Mouse (Mus musculus) myocyte (in vitro differentiated cells): Measurements from ENCODE around the gene Rassf2.

Experiments
- CEBPB ChIP-seq: IDR thresholded peaks from 2 replicates; pipeline ENCODE4 v1.6.1; 2011; ENCODE audit warnings: mild to moderate bottlenecking, moderate library complexity; ENCODE audit not compliant: poor library complexity, insufficient read depth, severe bottlenecking
- E2F4 ChIP-seq: IDR thresholded peaks from one replicate; pipeline ENCODE4 v1.6.1; 2011; ENCODE audit warnings: mild to moderate bottlenecking, control low read depth, moderate library complexity; ENCODE audit not compliant: insufficient read depth
- MYOG ChIP-seq, 3 experiments: IDR thresholded peaks; one replicate each; pipeline ENCODE4 v1.6.1; 2011; ENCODE audit warnings: control low read depth in 2 of 3, low read depth in 2 of 3, mild to moderate bottlenecking in 2 of 3; ENCODE audit not compliant: insufficient read length in 2 of 3, control insufficient read depth in 1 of 3, insufficient read depth in 1 of 3
- POLR2A ChIP-seq: IDR thresholded peaks from one replicate; pipeline ENCODE4 v1.6.1; 2011; ENCODE audit warnings: low read depth, mild to moderate bottlenecking, control low read depth, moderate library complexity; ENCODE audit not compliant: insufficient read length
- REST ChIP-seq: IDR thresholded peaks from one replicate; pipeline ENCODE4 v1.6.1; 2011; ENCODE audit warnings: mild to moderate bottlenecking, control low read depth, moderate library complexity; ENCODE audit not compliant: insufficient read depth, insufficient read length
- TCF12 ChIP-seq: IDR thresholded peaks from one replicate; pipeline ENCODE4 v1.6.1; 2011; ENCODE audit warnings: mild to moderate bottlenecking, control low read depth; ENCODE audit not compliant: poor library complexity, insufficient read depth, severe bottlenecking
- USF1 ChIP-seq: IDR thresholded peaks from one replicate; pipeline ENCODE4 v1.6.1; 2011; ENCODE audit warnings: low read depth, mild to moderate bottlenecking, control low read depth, moderate library complexity

DNA sequence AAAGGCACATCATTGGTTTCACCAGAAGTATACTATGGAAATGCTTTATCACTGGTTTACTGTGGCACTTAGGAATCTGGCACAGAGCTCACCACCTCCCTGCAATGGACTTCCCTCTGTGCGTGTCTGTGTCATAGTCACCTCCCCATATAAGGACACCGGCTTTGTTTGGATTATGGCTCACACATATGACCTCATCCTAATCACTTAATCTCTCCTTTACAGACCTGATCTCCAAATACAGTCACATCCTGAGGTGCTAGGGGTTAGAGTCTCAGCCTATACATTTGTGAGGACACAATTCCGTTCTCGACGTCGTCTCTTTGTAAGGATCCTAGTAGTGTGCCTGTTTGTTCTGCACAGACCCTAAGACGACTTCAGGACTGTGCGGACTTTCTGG is 84.8 kb downstream of the Rassf2 start:
- no peak for TF ChIP-seq CEBPB
- TF ChIP-seq E2F4, result no peak
- TF ChIP-seq MYOG (IDR thresholded peaks at IDR 0.05; ENCODE audit: control insufficient read depth in 1 of 3, insufficient read depth in 1 of 3, insufficient read length in 2 of 3, low read depth in 2 of 3), result no peak
- no peak for TF ChIP-seq TCF12
- no peak for TF ChIP-seq USF1
- TF ChIP-seq REST, result no peak
- TF ChIP-seq POLR2A, result no peak
